Mouse (Mus musculus) ES-Bruce4 (cell line): Measurements from ENCODE around the gene Lrrc57.

Experiments used
- CTCF ChIP-seq: IDR thresholded peaks from one replicate; pipeline ENCODE4 v1.8.1; 2011; ENCODE audit warnings: low read depth, low read length
- EP300 ChIP-seq: IDR thresholded peaks from 2 replicates; pipeline ENCODE4 v1.6.1; 2011; ENCODE audit warnings: low read depth, low read length; ENCODE audit not compliant: insufficient read depth
- POLR2A ChIP-seq: IDR thresholded peaks from one replicate; pipeline ENCODE4 v1.8.1; 2011; ENCODE audit warnings: low read length; ENCODE audit not compliant: insufficient read depth

DNA sequence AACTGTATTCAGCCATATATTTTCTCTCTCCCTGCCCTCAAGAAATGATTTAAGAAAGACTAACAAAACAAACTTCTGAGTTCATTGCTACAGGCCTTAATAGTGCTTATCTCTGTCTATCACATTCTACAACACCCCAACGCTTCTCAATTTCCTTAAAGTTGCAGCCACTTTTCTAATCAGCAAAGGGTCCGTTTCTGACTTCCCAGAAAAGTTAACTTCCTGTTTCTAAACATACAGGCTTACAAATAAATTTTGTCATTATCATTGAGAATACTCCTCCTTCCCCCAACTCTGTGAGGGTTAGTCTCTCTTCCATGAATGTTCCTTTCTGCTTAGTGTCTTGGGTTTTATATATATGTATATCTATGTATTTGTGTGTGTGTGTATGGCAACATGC lies 44.0 kb downstream of the Lrrc57 start:
- no peak for TF ChIP-seq CTCF
- TF ChIP-seq POLR2A = no peak
- TF ChIP-seq EP300 = no peak
